Comparison of ENCODE assay signal across 8 mouse cellular contexts in genomic region chr11:120631726-120632448, GRCm38 (mm10). TPM values are rescaled to one million over a fixed set of nuclear protein-coding genes. Genes with fewer than 3 reads are reported as not detected.
DNase-seq lines count a peak whose midpoint lies in the region; ATAC-seq and TF ChIP-seq lines count a peak whose summit lies in the region.

No protein-coding gene starts in this region.

- ATAC-seq in hindbrain, embryonic 12.5 days (ENCODE audit: low FRiP score): no peak

- no peaks in the 10 kb centered on the region for H3K9me3 ChIP-seq in hindbrain, embryonic 12.5 days (replicated peaks)
- no peaks in the 10 kb centered on the region for H3K9me3 ChIP-seq in midbrain, embryonic 10.5 days (replicated peaks)

- H3K4me3 ChIP-seq in kidney, adult 2 months (ENCODE audit: insufficient read depth, low read depth, low read length): peak overlapping the region; percentile 92
- H3K4me3 ChIP-seq in brown adipose tissue, adult 24 weeks (ENCODE audit: insufficient read depth, low read depth, low read length): peak overlapping the region; percentile 97
- peak overlapping the region; percentile 95 for H3K4me3 ChIP-seq in hindbrain, embryonic 12.5 days
- H3K4me3 ChIP-seq in midbrain, embryonic 10.5 days: peak overlapping the region; percentile 97

- peak overlapping the region; percentile 95 for H3K9ac ChIP-seq in hindbrain, embryonic 12.5 days

- H3K4me1 ChIP-seq in kidney, adult 2 months (ENCODE audit: control insufficient read depth, insufficient read depth, low read length): peaks cover 34% of the 10 kb centered on the region
- H3K4me1 ChIP-seq in brown adipose tissue, adult 24 weeks (ENCODE audit: control insufficient read depth, insufficient read depth, insufficient read length, low read length): peaks cover 31% of the 10 kb centered on the region
- peaks cover 36% of the 10 kb centered on the region for H3K4me1 ChIP-seq in hindbrain, embryonic 12.5 days
- peaks cover 54% of the 10 kb centered on the region for H3K4me1 ChIP-seq in midbrain, embryonic 10.5 days

- DNase-seq in kidney, adult 2 months: peak; percentile 45
- DNase-seq in kidney, postnatal 10 days: no peak
- DNase-seq in midbrain, embryonic 10.5 days (ENCODE audit: low spot score): no peak
- no peak for DNase-seq in frontal cortex, postnatal 10 days (ENCODE audit: low spot score in 2 of 2)
- no peak for DNase-seq in adrenal gland, adult 18-20 months (ENCODE audit: low spot score in 2 of 2)
- DNase-seq in thymus, postnatal 0 days (ENCODE audit: low spot score): no peak

- no peak for TF ChIP-seq CTCF in kidney, adult 2 months (conservative IDR thresholded peaks at IDR 0.05; ENCODE audit: insufficient read depth, insufficient read length, low read depth, low read length)

- peak overlapping the region; percentile 82 for H3K4me2 ChIP-seq in hindbrain, embryonic 12.5 days (replicated peaks)

- no peaks in the 10 kb centered on the region for H3K27me3 ChIP-seq in kidney, adult 2 months (replicated peaks; ENCODE audit: control insufficient read depth, insufficient read depth, low read length)
- no peaks in the 10 kb centered on the region for H3K27me3 ChIP-seq in hindbrain, embryonic 12.5 days
- no peaks in the 10 kb centered on the region for H3K27me3 ChIP-seq in midbrain, embryonic 10.5 days (ENCODE audit: low read depth, poor library complexity, severe bottlenecking)

- H3K27ac ChIP-seq in kidney, adult 2 months (ENCODE audit: insufficient read depth, low read depth, low read length): peak overlapping the region; percentile 95
- H3K27ac ChIP-seq in brown adipose tissue, adult 24 weeks (replicated peaks; ENCODE audit: low read depth, low read length): no peak overlapping the region; the same call in 1 of the 2 replicates
- H3K27ac ChIP-seq in hindbrain, embryonic 12.5 days: peak overlapping the region; percentile 89; the same call in 1 of the 2 replicates
- H3K27ac ChIP-seq in midbrain, embryonic 10.5 days (replicated peaks): peak overlapping the region; percentile 95

- no peaks in the 10 kb centered on the region for H3K36me3 ChIP-seq in kidney, adult 2 months (ENCODE audit: control insufficient read depth, insufficient read depth, low read length)
- H3K36me3 ChIP-seq in hindbrain, embryonic 12.5 days: peaks cover 22% of the 10 kb centered on the region
- H3K36me3 ChIP-seq in midbrain, embryonic 10.5 days: peaks cover 31% of the 10 kb centered on the region

- TF ChIP-seq POLR2A in kidney, adult 2 months (IDR thresholded peaks at IDR 0.05; ENCODE audit: low read depth, low read length): no peak

- 34% methylated on average over 4 of the region's 4 CpGs for whole genome bisulfite sequencing in kidney, adult 2 months
- 67% methylated on average over 4 of the region's 4 CpGs for WGBS in hindbrain, embryonic 12.5 days
- WGBS in midbrain, embryonic 10.5 days: 72% methylated on average over 4 of the region's 4 CpGs

RNA-seq across cellular contexts. Expression of gene Mafg, which starts 1.5 kb away (rescaled TPM):
- 62.2 and 66.1 TPM in 2 replicates for polyA plus RNA-seq in kidney, adult 2 months (2012; rRNA removed)
- 10.4 and 13.3 TPM in 2 replicates for polyA plus RNA-seq in brown adipose tissue, adult 24 weeks (2012; ENCODE audit: insufficient read depth, insufficient read length, missing spikeins)
- 40.1 TPM in 2 replicates for polyA plus RNA-seq in hindbrain, embryonic 12.5 days (2016; fragmentation: Nextera tagmentation; extraction: Ambion mirVana)
- 19.8 and 23.0 TPM in 2 replicates for polyA plus RNA-seq in midbrain, embryonic 10.5 days (2016; fragmentation: Nextera tagmentation; extraction: Ambion mirVana)
- total RNA-seq in adrenal gland, adult 18-20 months (2021): 10 to 100 TPM; 56.3 to 69.3 TPM
- polyA plus RNA-seq in thymus, postnatal 0 days (2015; fragmentation: Nextera tagmentation; extraction: Ambion mirVana): 16.5 and 18.7 TPM in 2 replicates

RNA-seq across cellular contexts. Expression of gene Sirt7, which starts 6.8 kb away (rescaled TPM):
- polyA plus RNA-seq in kidney, adult 2 months (2012; rRNA removed): 72.2 and 76.8 TPM in 2 replicates
- 5.8 and 10.5 TPM in 2 replicates for polyA plus RNA-seq in brown adipose tissue, adult 24 weeks (2012; ENCODE audit: insufficient read depth, insufficient read length, missing spikeins)
- 43.9 and 50.0 TPM in 2 replicates for polyA plus RNA-seq in hindbrain, embryonic 12.5 days (2016; fragmentation: Nextera tagmentation; extraction: Ambion mirVana)
- 34.2 and 37.4 TPM in 2 replicates for polyA plus RNA-seq in midbrain, embryonic 10.5 days (2016; fragmentation: Nextera tagmentation; extraction: Ambion mirVana)
- total RNA-seq in adrenal gland, adult 18-20 months (2021): 10 to 100 TPM; 34.3 to 70.6 TPM
- 100 and 108 TPM in 2 replicates for polyA plus RNA-seq in thymus, postnatal 0 days (2015; fragmentation: Nextera tagmentation; extraction: Ambion mirVana)

RNA-seq across cellular contexts. Expression of gene Pycr1, which starts 11.7 kb away (rescaled TPM):
- polyA plus RNA-seq in kidney, adult 2 months (2012; rRNA removed): 1.0 and 1.5 TPM in 2 replicates
- polyA plus RNA-seq in brown adipose tissue, adult 24 weeks (2012; ENCODE audit: insufficient read depth, insufficient read length, missing spikeins): 1.0 and 1.3 TPM in 2 replicates
- 28.5 and 28.8 TPM in 2 replicates for polyA plus RNA-seq in hindbrain, embryonic 12.5 days (2016; fragmentation: Nextera tagmentation; extraction: Ambion mirVana)
- 37.6 and 43.4 TPM in 2 replicates for polyA plus RNA-seq in midbrain, embryonic 10.5 days (2016; fragmentation: Nextera tagmentation; extraction: Ambion mirVana)
- total RNA-seq in adrenal gland, adult 18-20 months (2021): 1 to 10 TPM; 1.4 to 2.1 TPM
- polyA plus RNA-seq in thymus, postnatal 0 days (2015; fragmentation: Nextera tagmentation; extraction: Ambion mirVana): 1.7 and 2.9 TPM in 2 replicates

RNA-seq across cellular contexts. Expression of gene Pcyt2, which starts 14.2 kb away (rescaled TPM):
- polyA plus RNA-seq in kidney, adult 2 months (2012; rRNA removed): 432 and 566 TPM in 2 replicates
- 104 and 131 TPM in 2 replicates for polyA plus RNA-seq in brown adipose tissue, adult 24 weeks (2012; ENCODE audit: insufficient read depth, insufficient read length, missing spikeins)
- 145 and 148 TPM in 2 replicates for polyA plus RNA-seq in hindbrain, embryonic 12.5 days (2016; fragmentation: Nextera tagmentation; extraction: Ambion mirVana)
- polyA plus RNA-seq in midbrain, embryonic 10.5 days (2016; fragmentation: Nextera tagmentation; extraction: Ambion mirVana): 140 and 151 TPM in 2 replicates
- total RNA-seq in adrenal gland, adult 18-20 months (2021): 100 to 1,000 TPM; 300 to 301 TPM
- 113 and 114 TPM in 2 replicates for polyA plus RNA-seq in thymus, postnatal 0 days (2015; fragmentation: Nextera tagmentation; extraction: Ambion mirVana)

RNA-seq across cellular contexts. Expression of gene Myadml2, which starts 16.1 kb away (rescaled TPM):
- 0.27 and 1.0 TPM in 2 replicates for polyA plus RNA-seq in kidney, adult 2 months (2012; rRNA removed)
- 2.7 and 3.8 TPM in 2 replicates for polyA plus RNA-seq in brown adipose tissue, adult 24 weeks (2012; ENCODE audit: insufficient read depth, insufficient read length, missing spikeins)
- polyA plus RNA-seq in hindbrain, embryonic 12.5 days (2016; fragmentation: Nextera tagmentation; extraction: Ambion mirVana): 0.39 and 0.60 TPM in 2 replicates
- polyA plus RNA-seq in midbrain, embryonic 10.5 days (2016; fragmentation: Nextera tagmentation; extraction: Ambion mirVana): 0.15 TPM in 1 of 2 replicates, not detected in the other
- under 1 TPM in 1 of 2 experiments, not detected in 1; 0.99 TPM for total RNA-seq in adrenal gland, adult 18-20 months (2021)
- 0.56 and 0.86 TPM in 2 replicates for polyA plus RNA-seq in thymus, postnatal 0 days (2015; fragmentation: Nextera tagmentation; extraction: Ambion mirVana)
